Mouse (Mus musculus) neural tube, embryonic 13.5 days (tissue): ENCODE results near the gene Alkbh1. TPM values are rescaled to one million over a fixed set of nuclear protein-coding genes. Genes with fewer than 3 reads are reported as not detected.

Experiments used
- ATAC-seq: fragments of 200-750 bp; cut with Nextera tagmentation; 2 replicates; pipeline ENCODE4 v1.8.0; 2017; ENCODE audit warnings: low read depth, mild to moderate bottlenecking, moderate TSS enrichment, moderate library complexity
- H3K27ac ChIP-seq: fragments of 300-500 bp; sonication (generic); replicated peaks from 2 replicates; pipeline ENCODE4 v1.5.1; 2015; ENCODE audit warnings: moderate library complexity, mild to moderate bottlenecking, inconsistent platforms
- H3K27me3 ChIP-seq: fragments of 300-500 bp; sonication (generic); 2 replicates; pipeline ENCODE4 v1.6.1; 2015; ENCODE audit warnings: mild to moderate bottlenecking, inconsistent platforms
- H3K36me3 ChIP-seq: fragments of 300-500 bp; sonication (generic); 2 replicates; pipeline ENCODE4 v1.6.1; 2015; ENCODE audit warnings: mild to moderate bottlenecking, inconsistent platforms
- H3K4me1 ChIP-seq: fragments of 300-500 bp; sonication (generic); replicated peaks from 2 replicates; pipeline ENCODE4 v1.6.1; 2015; ENCODE audit warnings: inconsistent platforms
- H3K4me2 ChIP-seq: fragments of 300-500 bp; sonication (generic); 2 replicates; pipeline ENCODE4 v1.6.1; 2015; ENCODE audit warnings: inconsistent platforms, mild to moderate bottlenecking, moderate library complexity
- H3K4me3 ChIP-seq: fragments of 300-500 bp; sonication (generic); 2 replicates; pipeline ENCODE4 v1.5.1; 2015; ENCODE audit warnings: mild to moderate bottlenecking, inconsistent platforms
- H3K9ac ChIP-seq: fragments of 300-500 bp; sonication (generic); 2 replicates; pipeline ENCODE4 v1.6.1; 2015; ENCODE audit warnings: moderate library complexity, mild to moderate bottlenecking, inconsistent platforms
- H3K9me3 ChIP-seq: fragments of 300-500 bp; sonication (generic); 2 replicates; pipeline ENCODE4 v1.6.1; 2016; ENCODE audit warnings: inconsistent platforms
- WGBS: fragments of 180-500 bp; shearing (Covaris S2); methylation state at CpG from one replicate; pipeline ENCODE4 v1.1.7; 2015; 5-methylcytosine and 5-hydroxymethylcytosine counted together
- polyA plus RNA-seq: library from polyadenylated mRNA; unstranded; fragments of >200 nt; fragmentation: Nextera tagmentation; extraction: Ambion mirVana; gene quantifications from 2 replicates; pipeline ENCODE4 v1.2.1, GENCODE M21; 2015

Gene Alkbh1
- polyA plus RNA-seq, 1 experiment from 2014 or later = 43.9 TPM

DNA sequence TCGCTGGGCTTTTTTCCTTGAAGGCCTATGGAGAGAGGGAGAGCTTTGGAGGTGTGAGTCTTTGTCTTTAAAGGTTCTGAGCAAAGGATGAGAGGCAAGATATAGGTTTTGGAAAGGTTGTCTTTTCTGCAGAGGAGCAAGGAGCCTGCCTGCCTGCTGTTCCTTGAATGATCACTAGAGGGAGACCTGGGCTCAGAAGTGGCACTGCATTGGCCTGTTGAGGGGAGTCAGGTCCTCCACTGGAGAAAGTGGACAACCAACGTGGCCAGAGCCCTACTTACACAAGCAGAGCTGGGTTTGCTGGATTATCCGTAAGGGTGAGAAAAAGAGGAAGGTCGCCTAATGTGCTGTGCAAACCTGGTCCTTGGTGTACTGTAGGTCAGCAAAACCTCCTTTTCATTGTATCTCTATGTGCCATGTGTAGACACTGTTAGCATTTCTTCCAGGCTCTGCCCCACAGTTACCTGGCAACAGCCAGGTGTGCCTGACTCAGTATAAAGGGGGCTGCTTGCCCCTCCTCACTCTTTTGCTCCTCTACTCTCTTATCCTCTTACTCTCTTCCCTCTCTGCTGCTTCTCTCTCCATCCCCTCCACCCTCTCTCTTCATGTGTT is 30.5 kb downstream of the Alkbh1 start:
- 33% methylated on average over 4 of the region's 4 CpGs for WGBS
- H3K4me1 ChIP-seq = no peaks in the 10 kb centered on the region
- no peaks in the 10 kb centered on the region for H3K36me3 ChIP-seq
- H3K4me2 ChIP-seq = no peak overlapping the region
- H3K9me3 ChIP-seq = no peaks in the 10 kb centered on the region
- H3K9ac ChIP-seq = no peak overlapping the region
- peak; percentile 66 for ATAC-seq
- H3K27me3 ChIP-seq = no peaks in the 10 kb centered on the region
- H3K4me3 ChIP-seq = no peak overlapping the region
- H3K27ac ChIP-seq = no peak overlapping the region

DNA sequence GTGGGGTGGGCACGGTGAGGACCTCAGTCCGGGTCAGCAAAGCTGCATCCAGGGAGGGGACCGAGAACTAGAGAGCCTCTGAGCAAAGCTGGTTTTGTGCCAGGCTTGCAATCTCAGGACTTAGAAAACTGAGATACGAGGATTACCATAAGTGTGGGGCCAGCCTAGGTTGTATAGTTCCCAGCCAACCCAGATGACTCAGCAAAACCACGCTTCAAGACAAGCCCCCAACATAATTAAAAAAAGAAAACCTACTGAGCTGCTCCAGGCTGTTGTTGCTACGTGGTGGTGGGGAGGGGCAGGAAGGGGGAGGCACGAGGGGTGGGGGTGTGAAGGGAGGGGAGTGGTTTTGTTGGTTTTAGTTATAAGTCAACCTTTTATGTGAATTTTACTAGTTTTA is 32.8 kb downstream of the Alkbh1 start:
- WGBS = 69% methylated on average over 7 of the region's 7 CpGs

DNA sequence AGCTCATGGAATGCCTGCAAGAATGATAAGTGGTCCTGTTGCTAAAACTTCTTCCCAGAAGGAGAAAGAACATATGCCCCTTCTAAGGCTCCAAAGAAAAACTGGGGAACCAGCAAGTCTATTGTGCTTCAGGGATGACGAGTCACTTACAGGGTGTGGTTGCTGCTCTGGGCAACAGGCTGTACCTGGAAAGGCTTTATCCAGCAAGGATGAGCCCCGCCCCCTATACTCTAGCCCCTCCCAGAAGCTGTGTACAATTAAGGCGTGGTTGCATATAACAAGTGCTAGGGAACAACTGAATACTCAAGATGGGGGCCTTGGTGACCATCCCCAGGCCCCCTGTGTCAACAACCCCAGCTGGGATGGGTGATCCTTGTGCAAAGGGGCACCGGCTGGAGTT is 34.7 kb downstream of the Alkbh1 start:
- Histone ChIP-seq H3K27me3 (no peaks in the 10 kb centered on the region), H3K9ac (no peak overlapping the region), H3K9me3 (no peaks in the 10 kb centered on the region), H3K36me3 (no peaks in the 10 kb centered on the region), H3K4me3 (no peak overlapping the region), H3K4me1 (no peaks in the 10 kb centered on the region), H3K4me2 (no peak overlapping the region), H3K27ac (no peak overlapping the region)
- WGBS = 83% methylated on average over 4 of the region's 4 CpGs
- no peak for ATAC-seq

More for the DNA sequence above, 32.8 kb downstream of the Alkbh1 start:
- no peak for ATAC-seq
- H3K27ac ChIP-seq = no peak overlapping the region
- H3K9me3 ChIP-seq = no peaks in the 10 kb centered on the region
- H3K9ac ChIP-seq = no peak overlapping the region
- no peaks in the 10 kb centered on the region for H3K4me1 ChIP-seq
- H3K4me2 ChIP-seq = no peak overlapping the region
- H3K36me3 ChIP-seq = no peaks in the 10 kb centered on the region
- H3K27me3 ChIP-seq = no peaks in the 10 kb centered on the region
- H3K4me3 ChIP-seq = no peak overlapping the region

DNA sequence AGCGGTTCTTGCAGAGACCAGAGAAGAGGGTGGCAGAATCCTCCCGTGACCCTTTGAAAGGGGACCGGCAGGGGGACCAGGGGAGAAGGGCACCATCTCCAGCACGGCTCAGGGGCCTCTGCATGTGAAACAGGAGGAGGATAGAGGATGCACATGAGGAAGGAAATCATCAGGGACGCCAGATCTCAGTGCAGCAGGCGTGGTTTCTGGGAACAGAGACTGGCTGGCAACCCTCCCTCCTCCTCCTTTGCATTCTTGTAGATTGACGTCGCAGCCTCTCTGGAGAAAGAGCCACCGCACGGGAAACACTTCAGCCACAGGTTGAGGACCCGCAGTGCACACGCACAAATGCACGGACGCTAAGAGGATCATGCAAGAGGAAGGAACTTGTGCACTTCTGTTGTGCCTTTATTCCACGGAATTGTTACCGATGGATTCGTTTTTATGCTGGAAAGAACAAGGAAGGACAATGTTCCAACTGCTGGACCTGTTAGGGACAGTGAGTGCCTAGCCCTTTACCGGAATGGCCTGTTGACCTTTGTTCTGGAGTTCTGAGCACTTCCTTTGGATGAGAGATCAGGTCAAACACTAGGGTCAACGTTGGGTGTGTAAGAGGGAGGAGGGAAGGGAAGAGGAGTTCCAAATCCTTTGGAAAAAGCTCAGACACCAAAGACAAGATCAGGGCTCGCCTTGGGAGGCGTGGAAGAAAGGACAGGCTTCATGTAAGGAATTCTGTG is 35.8 kb downstream of the Alkbh1 start:
- Histone ChIP-seq H3K36me3 (no peaks in the 10 kb centered on the region), H3K27me3 (no peaks in the 10 kb centered on the region), H3K9ac (no peak overlapping the region), H3K4me2 (0 out of 2 replicates have a peak overlapping the region, but pooled peaks have one; percentile 0), H3K4me1 (no peaks in the 10 kb centered on the region), H3K27ac (no peak overlapping the region), H3K4me3 (no peak overlapping the region), H3K9me3 (no peaks in the 10 kb centered on the region)
- 51% methylated on average over 21 of the region's 21 CpGs for WGBS
- ATAC-seq = no peak

DNA sequence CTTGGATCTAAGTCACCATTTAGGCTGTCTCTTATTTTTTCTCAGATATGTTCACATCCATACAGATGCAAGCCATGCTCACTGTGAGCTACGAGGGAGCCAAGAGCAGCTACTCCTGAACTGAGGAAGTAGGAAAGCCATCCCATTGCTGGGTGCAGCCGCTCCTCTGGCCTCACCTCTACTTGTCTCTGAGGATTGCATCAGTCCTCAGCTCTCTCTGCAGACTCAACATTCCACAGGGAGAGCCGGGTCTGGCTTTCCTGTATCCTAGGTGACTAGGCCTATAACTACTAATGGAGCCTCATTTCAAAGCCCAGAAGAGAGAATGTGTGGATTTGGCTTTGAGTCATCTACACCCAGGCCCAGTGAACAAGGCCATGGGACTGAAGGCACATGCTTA is 38.1 kb downstream of the Alkbh1 start:
- 78% methylated on average over 3 of the region's 3 CpGs for WGBS
- no peak for ATAC-seq
- no peaks in the 10 kb centered on the region for H3K4me1 ChIP-seq

DNA sequence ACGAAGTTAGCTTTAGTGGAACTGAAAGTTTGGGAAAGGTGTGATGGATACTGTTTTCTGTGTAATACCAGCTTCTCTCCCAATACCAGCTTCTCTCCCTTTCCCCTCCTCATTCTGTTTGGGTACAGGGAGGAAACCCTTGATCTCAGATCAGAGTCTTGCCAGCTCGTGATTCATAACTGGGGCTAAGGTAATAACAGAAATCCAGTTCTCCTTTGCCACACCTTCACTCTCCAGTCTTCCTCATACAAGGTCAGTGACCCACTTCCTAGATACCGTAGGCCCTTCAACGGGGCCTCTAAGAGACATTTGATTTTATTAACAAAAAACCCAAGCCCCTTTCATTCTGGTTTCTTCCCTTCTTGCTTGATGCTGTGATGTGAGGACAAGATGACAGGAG is 38.7 kb downstream of the Alkbh1 start:
- no peaks in the 10 kb centered on the region for H3K4me1 ChIP-seq
- H3K9me3 ChIP-seq = no peaks in the 10 kb centered on the region
- no peak overlapping the region for H3K4me3 ChIP-seq
- no peaks in the 10 kb centered on the region for H3K36me3 ChIP-seq
- WGBS = 90% methylated on average over 4 of the region's 4 CpGs
- no peaks in the 10 kb centered on the region for H3K27me3 ChIP-seq
- no peak overlapping the region for H3K9ac ChIP-seq
- ATAC-seq = no peak
- no peak overlapping the region for H3K27ac ChIP-seq
- H3K4me2 ChIP-seq = no peak overlapping the region

More for the DNA sequence above, 38.1 kb downstream of the Alkbh1 start:
- H3K27me3 ChIP-seq = no peaks in the 10 kb centered on the region
- H3K4me2 ChIP-seq = no peak overlapping the region
- no peak overlapping the region for H3K4me3 ChIP-seq
- H3K9ac ChIP-seq = no peak overlapping the region
- H3K9me3 ChIP-seq = no peaks in the 10 kb centered on the region
- H3K36me3 ChIP-seq = no peaks in the 10 kb centered on the region
- no peak overlapping the region for H3K27ac ChIP-seq

DNA sequence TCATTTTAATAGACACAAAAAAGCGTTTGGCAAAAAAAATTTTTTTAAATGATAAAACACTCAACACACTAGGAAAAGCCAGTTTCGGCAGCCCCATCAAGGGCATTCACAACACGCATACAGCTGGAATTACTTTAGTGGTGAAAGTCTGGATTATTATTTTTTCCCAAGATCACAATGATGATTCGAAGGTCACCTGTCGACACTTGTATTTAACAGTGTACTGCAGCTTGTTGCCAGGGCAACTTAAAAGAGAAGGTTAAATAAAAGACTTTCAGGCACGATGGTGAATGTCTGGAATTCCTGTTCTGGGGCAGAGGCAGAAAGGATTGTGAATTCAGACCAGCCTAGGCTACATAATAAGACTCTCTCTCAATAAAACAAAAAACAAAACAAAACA is 41.9 kb downstream of the Alkbh1 start:
- ATAC-seq = no peak
- H3K4me3 ChIP-seq = no peak overlapping the region
- 66% methylated on average over 6 of the region's 6 CpGs for WGBS
- no peak overlapping the region for H3K9ac ChIP-seq
- no peak overlapping the region for H3K4me2 ChIP-seq
- H3K27ac ChIP-seq = no peak overlapping the region
- no peaks in the 10 kb centered on the region for H3K27me3 ChIP-seq
- H3K36me3 ChIP-seq = no peaks in the 10 kb centered on the region
- no peaks in the 10 kb centered on the region for H3K4me1 ChIP-seq
- no peaks in the 10 kb centered on the region for H3K9me3 ChIP-seq

DNA sequence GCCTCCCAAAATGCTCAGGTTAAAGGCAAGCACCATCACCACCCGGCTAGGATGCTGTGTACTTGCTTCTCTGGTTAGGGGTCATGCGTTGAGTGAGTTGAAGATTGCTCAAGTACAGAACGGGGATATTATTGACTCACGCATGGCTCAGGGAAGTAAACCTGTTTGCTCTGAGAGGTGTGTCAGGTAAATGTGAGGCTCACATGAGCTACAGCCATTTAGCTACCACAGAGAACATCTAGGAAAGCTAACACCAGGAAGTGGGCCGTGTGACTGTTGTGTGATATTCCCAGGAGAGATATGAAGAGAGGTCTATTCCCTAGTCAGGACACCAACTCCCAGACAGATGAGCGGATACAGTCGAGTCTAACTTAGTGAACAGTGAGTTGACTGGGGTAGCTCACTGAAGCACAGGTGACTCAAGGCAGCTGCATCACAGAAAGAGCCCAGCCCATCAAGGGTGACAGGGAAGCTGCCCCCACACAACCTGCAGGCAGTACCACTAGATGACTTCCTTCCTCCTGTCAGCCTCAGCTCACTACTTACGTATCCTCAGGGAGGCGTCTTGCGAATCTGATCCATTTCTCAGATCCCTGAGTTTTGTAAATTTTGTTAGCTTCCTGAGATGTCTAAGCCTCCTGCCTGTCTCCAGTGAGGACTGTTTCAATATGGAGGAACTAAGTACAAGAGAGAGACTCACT is 44.5 kb downstream of the Alkbh1 start:
- no peaks in the 10 kb centered on the region for H3K9me3 ChIP-seq
- no peaks in the 10 kb centered on the region for H3K4me1 ChIP-seq
- WGBS = 89% methylated on average over 10 of the region's 10 CpGs
- no peaks in the 10 kb centered on the region for H3K27me3 ChIP-seq
- H3K4me2 ChIP-seq = no peak overlapping the region
- no peak overlapping the region for H3K9ac ChIP-seq
- H3K4me3 ChIP-seq = no peak overlapping the region
- no peaks in the 10 kb centered on the region for H3K36me3 ChIP-seq
- no peak overlapping the region for H3K27ac ChIP-seq
- no peak for ATAC-seq

DNA sequence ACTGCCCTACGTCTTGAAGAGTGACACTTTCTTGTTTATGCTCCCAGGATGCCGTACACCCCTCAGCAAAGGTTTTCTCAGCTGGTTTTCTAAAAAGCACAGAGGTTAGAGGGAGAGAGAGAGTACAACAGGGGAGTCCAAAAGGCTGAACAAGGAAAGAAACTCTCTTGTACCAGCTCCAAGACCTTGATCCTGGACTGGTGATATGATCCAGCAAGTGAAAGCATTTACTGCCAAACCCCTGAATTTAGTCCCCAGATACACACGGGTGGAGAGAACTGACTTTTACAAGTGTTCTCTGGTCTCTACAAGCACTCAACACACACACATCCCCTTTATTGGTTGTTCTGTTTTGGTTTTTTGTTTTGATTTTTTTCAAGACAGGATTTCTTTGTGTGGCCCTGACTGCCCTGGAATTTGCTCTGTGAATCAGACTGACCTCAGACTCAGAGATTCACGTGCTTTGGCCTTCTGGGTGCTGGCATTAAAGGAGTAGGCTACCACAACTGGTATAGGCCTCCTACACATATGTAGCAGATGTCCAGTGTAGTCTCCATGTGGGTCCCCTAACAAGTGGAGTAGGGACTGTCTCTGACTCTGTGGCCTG is 45.9 kb downstream of the Alkbh1 start:
- no peak overlapping the region for H3K9ac ChIP-seq
- ATAC-seq = no peak
- H3K4me3 ChIP-seq = no peak overlapping the region
- H3K4me2 ChIP-seq = no peak overlapping the region
- H3K4me1 ChIP-seq = no peaks in the 10 kb centered on the region
- H3K9me3 ChIP-seq = no peaks in the 10 kb centered on the region
- WGBS = 68% methylated on average over 4 of the region's 4 CpGs
- H3K27ac ChIP-seq = no peak overlapping the region
- H3K27me3 ChIP-seq = no peaks in the 10 kb centered on the region
- no peaks in the 10 kb centered on the region for H3K36me3 ChIP-seq

DNA sequence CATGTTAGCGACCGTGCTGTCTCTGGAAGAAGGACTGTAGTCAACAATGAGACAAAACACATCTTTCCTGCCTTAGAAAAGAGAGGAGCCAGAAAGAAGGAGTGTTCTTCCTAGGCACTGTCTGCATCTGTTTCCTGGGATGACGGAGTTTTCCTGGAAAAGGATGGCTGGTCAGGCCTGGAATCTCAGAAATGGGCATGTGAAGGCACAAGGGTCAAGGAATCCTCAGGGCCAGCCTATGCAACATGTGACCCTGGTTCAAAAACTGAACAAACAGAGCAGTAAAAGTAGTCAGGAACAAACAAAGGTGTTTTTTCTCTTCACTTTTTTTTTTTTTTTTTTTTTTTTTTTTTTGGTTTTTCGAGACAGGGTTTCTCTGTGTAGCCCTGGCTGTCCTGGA is 46.7 kb downstream of the Alkbh1 start:
- WGBS = 76% methylated on average over 4 of the region's 4 CpGs
- no peak overlapping the region for H3K4me2 ChIP-seq
- no peaks in the 10 kb centered on the region for H3K4me1 ChIP-seq
- H3K27ac ChIP-seq = no peak overlapping the region
- H3K4me3 ChIP-seq = no peak overlapping the region
- H3K27me3 ChIP-seq = no peaks in the 10 kb centered on the region
- H3K36me3 ChIP-seq = no peaks in the 10 kb centered on the region
- H3K9me3 ChIP-seq = no peaks in the 10 kb centered on the region
- no peak overlapping the region for H3K9ac ChIP-seq
- ATAC-seq = no peak

DNA sequence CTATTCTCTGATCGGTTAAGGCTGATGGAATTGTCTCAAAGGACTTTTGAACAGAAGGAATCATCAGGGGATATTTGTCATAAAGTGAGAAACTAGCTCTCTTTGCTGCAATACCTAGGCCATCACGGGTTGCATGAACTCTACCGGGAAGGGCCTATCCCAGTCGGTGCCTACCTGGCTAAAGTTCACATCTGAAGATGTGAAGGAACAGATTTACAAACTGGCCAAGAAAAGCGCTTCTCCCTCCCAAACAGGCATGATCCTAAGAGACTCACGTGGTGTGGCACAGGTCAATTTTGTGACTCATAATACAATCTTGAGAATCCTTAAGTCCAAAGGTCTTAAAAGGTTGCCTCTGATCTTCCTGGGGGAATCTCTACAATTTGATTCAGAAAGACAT is 49.5 kb downstream of the Alkbh1 start:
- no peak for ATAC-seq
- Histone ChIP-seq H3K9ac (no peak overlapping the region), H3K4me1 (peaks cover under 1% of the 10 kb centered on the region; the same call in 1 of the 2 replicates), H3K4me2 (no peak overlapping the region), H3K27me3 (no peaks in the 10 kb centered on the region), H3K36me3 (no peaks in the 10 kb centered on the region), H3K9me3 (no peaks in the 10 kb centered on the region), H3K27ac (no peak overlapping the region), H3K4me3 (no peak overlapping the region)
- WGBS = 90% methylated on average over 6 of the region's 6 CpGs

DNA sequence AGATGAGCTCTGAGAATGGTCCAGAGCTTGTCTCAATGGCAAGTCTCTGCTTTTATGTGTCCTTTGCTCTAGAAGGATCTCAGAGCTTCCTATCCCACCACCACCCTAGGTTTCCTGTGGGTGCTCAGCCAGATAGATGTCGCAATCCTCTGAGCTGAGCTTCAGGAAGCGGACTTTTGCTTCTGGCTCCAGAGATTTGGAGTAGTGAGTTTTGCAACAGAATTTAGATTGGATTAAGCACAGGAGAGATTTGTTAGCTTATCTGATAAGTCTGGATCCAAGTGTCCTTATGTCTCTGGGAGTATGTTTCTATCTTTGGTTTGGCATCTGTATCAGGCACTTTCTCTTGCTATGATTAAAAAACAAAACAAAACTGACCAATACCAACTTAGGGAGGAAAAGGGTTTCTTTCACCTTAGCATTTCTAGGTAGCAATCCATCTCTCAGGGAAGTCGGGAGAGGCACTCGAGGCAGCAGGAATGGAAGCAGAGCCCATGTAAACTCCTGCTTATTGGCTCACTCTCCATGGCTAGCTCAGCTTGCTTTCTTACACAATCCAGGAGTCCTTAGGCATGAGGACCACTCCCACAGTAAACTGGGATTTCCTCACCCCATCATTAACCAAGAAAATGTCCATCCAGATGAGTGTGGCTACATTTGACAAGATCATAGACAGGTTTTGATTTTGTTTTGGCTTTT is 50.2 kb downstream of the Alkbh1 start:
- H3K9me3 ChIP-seq = no peaks in the 10 kb centered on the region
- H3K27me3 ChIP-seq = no peaks in the 10 kb centered on the region
- 90% methylated on average over 4 of the region's 4 CpGs for WGBS
- H3K36me3 ChIP-seq = no peaks in the 10 kb centered on the region
- H3K27ac ChIP-seq = no peak overlapping the region
- no peak overlapping the region for H3K9ac ChIP-seq
- H3K4me2 ChIP-seq = no peak overlapping the region
- ATAC-seq = no peak
- no peak overlapping the region for H3K4me3 ChIP-seq
- H3K4me1 ChIP-seq = peaks cover 6% of the 10 kb centered on the region
